Mouse (Mus musculus): ENCODE measurements at regions not wholly inside any gene's neighbourhood (a gene's known extent, or its start where the extent isn't known, plus 50 kb on each side); places are given as distances from the start of the nearest gene placed in this dataset.

- DNase-seq: no peak
Observed at GRCm38 (mm10) chr1:76019071-76019470, 473.0 kb downstream of the Slc4a3 start.

GRCm38 (mm10) chr1:76024650-76025049, 478.6 kb downstream of the Slc4a3 start:
- DNase-seq: no peak

- DNase-seq: no peak
Observed at GRCm38 (mm10) chr1:76025389-76025788, 479.3 kb downstream of the Slc4a3 start.

GRCm38 (mm10) chr1:76029059-76029458, 483.0 kb downstream of the Slc4a3 start:
- no peak for DNase-seq

- DNase-seq: no peak
Observed at GRCm38 (mm10) chr1:76031171-76031922, 485.3 kb downstream of the Slc4a3 start.

- DNase-seq: no peak
Observed at GRCm38 (mm10) chr1:76031923-76032285, 485.8 kb downstream of the Slc4a3 start.

GRCm38 (mm10) chr1:76032626-76033025, 486.6 kb downstream of the Slc4a3 start:
- DNase-seq: no peak

- DNase-seq: no peak
Observed at GRCm38 (mm10) chr1:76036316-76036715, 490.2 kb downstream of the Slc4a3 start.

GRCm38 (mm10) chr1:76039029-76039655, 493.1 kb downstream of the Slc4a3 start:
- peak; percentile 24 to 45 for DNase-seq

GRCm38 (mm10) chr1:76039661-76040060, 493.6 kb downstream of the Slc4a3 start:
- no peak for DNase-seq

GRCm38 (mm10) chr1:76050264-76050663, 504.2 kb downstream of the Slc4a3 start:
- DNase-seq: no peak

- DNase-seq: no peak
Observed at GRCm38 (mm10) chr1:76053378-76054171, 507.5 kb downstream of the Slc4a3 start.

GRCm38 (mm10) chr1:76065783-76066182, 519.7 kb downstream of the Slc4a3 start:
- no peak for DNase-seq

GRCm38 (mm10) chr1:76070831-76071321, 524.8 kb downstream of the Slc4a3 start:
- peak in 1 of 2 experiments; percentile 8 for DNase-seq

- no peak for DNase-seq
Observed at GRCm38 (mm10) chr1:76075213-76075612, 529.1 kb downstream of the Slc4a3 start.

- DNase-seq: peak; percentile 34 to 39
Observed at GRCm38 (mm10) chr1:76075685-76076455, 529.8 kb downstream of the Slc4a3 start.

GRCm38 (mm10) chr1:76080241-76080640, 534.2 kb downstream of the Slc4a3 start:
- DNase-seq: no peak

- DNase-seq: no peak
Observed at GRCm38 (mm10) chr1:76081700-76082099, 535.6 kb downstream of the Slc4a3 start.

- no peak for DNase-seq
Observed at GRCm38 (mm10) chr1:76083273-76084036, 537.4 kb downstream of the Slc4a3 start.

- DNase-seq: peak; percentile 83 to 88
Observed at GRCm38 (mm10) chr1:76091031-76091430, 545.0 kb downstream of the Slc4a3 start.

- DNase-seq: peak; percentile 18
Observed at GRCm38 (mm10) chr1:76113281-76113680, 567.2 kb downstream of the Slc4a3 start.

- DNase-seq: no peak
Observed at GRCm38 (mm10) chr1:76120840-76121239, 574.8 kb downstream of the Slc4a3 start.
